Mouse (Mus musculus) G1E (cell line): ENCODE measurements around the gene Msln. TPM values are rescaled to one million over a fixed set of nuclear protein-coding genes. Genes with fewer than 3 reads are reported as not detected.

Experiments used
- ATAC-seq: 2 replicates; pipeline ENCODE4 v1.8.0; 2016; ENCODE audit warnings: mild to moderate bottlenecking; ENCODE audit not compliant: insufficient number of reproducible peaks, poor library complexity, low FRiP score, severe bottlenecking; ENCODE audit errors: extremely low read depth
- DNase-seq: peaks from one replicate; pipeline ENCODE4 v3.0.0; 2012; ENCODE audit warnings: low spot score
- H3K27me3 ChIP-seq: 2 replicates; pipeline ENCODE4 v1.6.1; 2012; ENCODE audit warnings: mild to moderate bottlenecking, low read length, inconsistent platforms; ENCODE audit not compliant: insufficient read depth
- H3K36me3 ChIP-seq: replicated peaks from 2 replicates; pipeline ENCODE3; 2012; ENCODE audit warnings: mild to moderate bottlenecking, inconsistent platforms
- H3K4me1 ChIP-seq: 2 replicates; pipeline ENCODE4 v1.6.1; 2012; ENCODE audit warnings: low read depth, low read length, inconsistent platforms, mixed read lengths; ENCODE audit not compliant: insufficient read depth
- H3K4me3 ChIP-seq: 2 replicates; pipeline ENCODE4 v1.5.1; 2012; ENCODE audit warnings: low read depth, mild to moderate bottlenecking, inconsistent platforms, low read length, moderate library complexity, mixed read lengths
- H3K9me3 ChIP-seq: replicated peaks from 2 replicates; pipeline ENCODE4 v1.6.1; 2012; ENCODE audit warnings: inconsistent platforms
- CTCF ChIP-seq: IDR thresholded peaks from 2 replicates; pipeline ENCODE4 v1.5.1; 2012; ENCODE audit warnings: low read depth, low read length, inconsistent platforms, mixed read lengths
- GATA1 ChIP-seq: IDR thresholded peaks from 2 replicates; pipeline ENCODE4 v1.6.1; 2012; ENCODE audit warnings: borderline replicate concordance, low read length, inconsistent platforms, mixed read lengths
- GATA2 ChIP-seq: IDR thresholded peaks from 2 replicates; pipeline ENCODE4 v1.6.1; 2012; ENCODE audit warnings: low read depth, low read length, inconsistent platforms, borderline replicate concordance
- POLR2AphosphoS5 ChIP-seq: IDR thresholded peaks from 2 replicates; pipeline ENCODE4 v1.6.1; 2012; ENCODE audit warnings: low read depth, low read length, inconsistent platforms; ENCODE audit not compliant: insufficient replicate concordance
- TAL1 ChIP-seq: conservative IDR thresholded peaks from 2 replicates; pipeline ENCODE4 v1.6.1; 2012; ENCODE audit warnings: low read depth, low read length, inconsistent platforms, mixed read lengths
- polyA plus RNA-seq: library from polyadenylated mRNA; stranded (reverse); fragments of >175 nt; gene quantifications from 2 replicates; pipeline ENCODE4 v1.2.3, GENCODE M21; 2012
- total RNA-seq, 2 experiments: library from RNA; stranded (forward) in 1 of 2; stranded (reverse) in 1 of 2; fragments of 200-1000 nt in 1 of 2; fragments of >200 nt in 1 of 2; fragmentation: Nextera tagmentation in 1 of 2; gene quantifications; 2 replicates each; pipeline ENCODE4 v1.2.3; 2014 to 2017

The Msln gene
- total RNA-seq (2014; fragmentation: Nextera tagmentation) (not detected in 2 replicates), total RNA-seq (2017) (0.55 TPM in 1 of 2 replicates, not detected in the other), polyA plus RNA-seq (not detected in 2 replicates)

- Histone ChIP-seq H3K27me3 (peaks cover 30% of the 10 kb centered on the region), H3K4me1 (no peaks in the 10 kb centered on the region), H3K36me3 (no peaks in the 10 kb centered on the region), H3K9me3 (no peaks in the 10 kb centered on the region), H3K4me3 (no peak within 1 kb of the TSS)
- DNase-seq = no peak
- no peak for TF ChIP-seq TAL1
- no peak for TF ChIP-seq CTCF
- no peak for TF ChIP-seq GATA1
- TF ChIP-seq GATA2 = no peak
- no peak for TF ChIP-seq POLR2AphosphoS5
- ATAC-seq = no peak
Observed at GRCm38 (mm10) chr17:25754241-25754640, at the start of gene Msln. TSS of gene Msln (minus strand) at chr17:25754378.

DNA sequence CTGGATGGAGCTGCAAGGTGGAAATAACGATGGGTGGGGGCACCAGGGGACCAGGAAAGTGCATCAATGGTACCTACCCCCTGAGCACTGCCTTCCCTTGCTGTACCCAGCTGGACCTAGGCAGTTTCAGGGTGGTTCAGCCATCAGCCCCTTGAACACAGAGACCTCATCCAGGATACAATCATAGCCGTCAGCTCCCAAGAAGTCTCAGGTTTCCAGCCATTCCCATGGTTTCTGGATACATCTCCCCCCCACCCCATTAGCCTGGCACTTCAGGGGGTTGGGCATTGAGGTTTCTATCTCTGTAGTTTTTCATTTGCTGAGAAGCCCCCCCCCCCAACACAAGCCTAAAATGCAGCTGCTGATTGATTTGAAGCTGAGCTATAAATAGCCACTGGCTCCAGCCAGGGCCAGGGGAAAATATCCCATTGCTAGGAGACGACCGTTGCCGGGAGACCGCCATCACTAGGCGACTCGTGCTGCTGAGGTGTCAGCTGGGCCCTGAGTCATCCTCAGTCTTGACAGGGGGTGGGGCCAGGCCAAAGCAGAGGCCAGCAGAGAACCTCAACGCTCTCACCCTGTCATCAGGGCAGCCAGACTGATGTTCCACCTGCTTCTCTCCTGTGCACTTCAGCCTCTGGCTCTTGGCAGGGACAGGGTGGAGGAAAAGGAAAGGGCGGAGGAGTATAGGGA is 48.8 kb upstream of the Msln start:
- H3K9me3 ChIP-seq = no peaks in the 10 kb centered on the region
- no peak overlapping the region for H3K4me3 ChIP-seq
- H3K4me1 ChIP-seq = peaks cover 7% of the 10 kb centered on the region
- ATAC-seq = no peak
- no peak for DNase-seq
- no peaks in the 10 kb centered on the region for H3K36me3 ChIP-seq
- TF ChIP-seq GATA1 = no peak
- TF ChIP-seq TAL1 = no peak
- TF ChIP-seq GATA2 = no peak
- TF ChIP-seq POLR2AphosphoS5 = no peak
- no peak for TF ChIP-seq CTCF
- H3K27me3 ChIP-seq = peaks cover 7% of the 10 kb centered on the region; the same call in 1 of the 2 replicates

DNA sequence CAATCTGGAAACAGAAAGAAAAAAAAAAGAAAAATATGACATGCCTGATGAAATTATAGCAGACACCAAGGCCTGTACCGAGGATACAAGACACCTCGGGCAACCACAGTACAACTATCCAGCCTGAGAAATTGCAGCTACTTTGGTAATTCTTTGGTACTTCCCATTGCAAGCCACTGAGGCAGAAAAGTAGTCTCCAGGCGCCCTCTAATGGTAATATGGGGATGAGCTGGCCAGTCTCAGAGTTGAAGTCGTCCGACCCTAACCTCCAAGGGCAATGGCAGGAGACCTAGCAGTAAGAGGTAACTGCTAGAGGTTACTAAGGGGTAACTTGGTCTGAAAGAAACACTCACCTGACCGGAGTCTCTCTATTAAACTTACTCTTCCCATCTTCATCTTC is 46.9 kb upstream of the Msln start:
- peak; percentile 74 for DNase-seq
- Histone ChIP-seq H3K9me3 (no peaks in the 10 kb centered on the region), H3K27me3 (peaks cover 7% of the 10 kb centered on the region; the same call in 1 of the 2 replicates)

GRCm38 (mm10) chr17:25796951-25797369 is 42.8 kb upstream of the Msln start, which contains the start of gene Metrn:
TSS of gene Metrn (minus strand) at chr17:25797136.
- no peaks in the 10 kb centered on the region for H3K9me3 ChIP-seq
- H3K4me1 ChIP-seq = peaks cover 58% of the 10 kb centered on the region
- no peaks in the 10 kb centered on the region for H3K27me3 ChIP-seq
- TF ChIP-seq POLR2AphosphoS5 = no peak
- no peak for TF ChIP-seq TAL1
- no peak for TF ChIP-seq GATA2
- no peak for TF ChIP-seq GATA1
- TF ChIP-seq CTCF = no peak
- ATAC-seq (peak; percentile 83), DNase-seq (peak; percentile 98)
- H3K36me3 ChIP-seq = peaks cover 32% of the 10 kb centered on the region
- peak within 1 kb of the TSS; percentile 89 for H3K4me3 ChIP-seq

More for the DNA sequence above, 46.9 kb upstream of the Msln start:
- TF ChIP-seq TAL1 = no peak
- peak; percentile 56 for TF ChIP-seq CTCF
- Histone ChIP-seq H3K4me1 (peaks cover 20% of the 10 kb centered on the region), H3K36me3 (peaks cover 1% of the 10 kb centered on the region), H3K4me3 (no peak overlapping the region)
- peak; percentile 48; the same call in 1 of the 2 replicates for ATAC-seq

- Histone ChIP-seq H3K9me3 (no peaks in the 10 kb centered on the region), H3K4me3 (peak overlapping the region; percentile 89), H3K4me1 (peaks cover 61% of the 10 kb centered on the region), H3K36me3 (peaks cover 34% of the 10 kb centered on the region), H3K27me3 (no peaks in the 10 kb centered on the region)
- DNase-seq = peak; percentile 32
- no peak for ATAC-seq
- TF ChIP-seq GATA2 = no peak
- TF ChIP-seq CTCF = no peak
- TF ChIP-seq GATA1 = no peak
- TF ChIP-seq POLR2AphosphoS5 = no peak
- TF ChIP-seq TAL1 = no peak
Observed at GRCm38 (mm10) chr17:25796211-25796771, 42.1 kb upstream of the Msln start.

GRCm38 (mm10) chr17:25795609-25796092 is 41.5 kb upstream of the Msln start, which contains the start of gene AC134908.4:
TSS of gene AC134908.4 (minus strand) at chr17:25795659.
- DNase-seq (no peak), ATAC-seq (no peak)
- TF ChIP-seq CTCF (no peak), GATA2 (no peak), GATA1 (no peak), TAL1 (no peak), POLR2AphosphoS5 (no peak)
- Histone ChIP-seq H3K27me3 (no peaks in the 10 kb centered on the region), H3K36me3 (peaks cover 39% of the 10 kb centered on the region), H3K4me3 (peak within 1 kb of the TSS; percentile 89), H3K9me3 (no peaks in the 10 kb centered on the region), H3K4me1 (peaks cover 64% of the 10 kb centered on the region)
